Mouse (Mus musculus) stomach, postnatal 0 days (tissue): ENCODE measurements at regions not wholly inside any gene's neighbourhood (a gene's known extent, or its start where the extent isn't known, plus 50 kb on each side); places are given as distances from the start of the nearest gene placed in this dataset.
A peak's percentile ranks its signal among the peaks of the same experiment; 100 is the strongest.

ENCODE experiments used
- ATAC-seq: fragments of 200-750 bp; cut with Nextera tagmentation; 2 replicates; pipeline ENCODE4 v1.8.0; 2017; ENCODE audit not compliant: low FRiP score, low TSS enrichment
- DNase-seq: peaks from one replicate; pipeline ENCODE4 v3.0.0-alpha.2; 2016; ENCODE audit warnings: low spot score
- H3K27ac ChIP-seq: fragments of 300-500 bp; sonication (generic); replicated peaks from 2 replicates; pipeline ENCODE4 v1.5.1; 2014; ENCODE audit warnings: mild to moderate bottlenecking, control low read depth
- H3K27me3 ChIP-seq: fragments of 300-500 bp; sonication (generic); 2 replicates; pipeline ENCODE4 v1.6.1; 2014; ENCODE audit warnings: low read length; ENCODE audit not compliant: control insufficient read depth, insufficient read depth
- H3K36me3 ChIP-seq: fragments of 300-500 bp; sonication (generic); 2 replicates; pipeline ENCODE4 v1.6.1; 2014; ENCODE audit warnings: low read length, mixed read lengths; ENCODE audit not compliant: control insufficient read depth, insufficient read depth
- H3K4me1 ChIP-seq: fragments of 300-500 bp; sonication (generic); replicated peaks from 2 replicates; pipeline ENCODE4 v1.6.1; 2014; ENCODE audit warnings: antibody characterized with exemption; ENCODE audit not compliant: control insufficient read depth, insufficient read depth
- H3K4me2 ChIP-seq: fragments of 300-500 bp; sonication (generic); replicated peaks from 2 replicates; pipeline ENCODE4 v1.6.1; 2014; ENCODE audit warnings: low read depth, mild to moderate bottlenecking, control low read depth, moderate library complexity
- H3K4me3 ChIP-seq: fragments of 300-500 bp; sonication (generic); 2 replicates; pipeline ENCODE4 v1.5.1; 2014; ENCODE audit warnings: low read depth, low read length, control low read depth
- H3K9ac ChIP-seq: fragments of 300-500 bp; sonication (generic); 2 replicates; pipeline ENCODE4 v1.6.1; 2014; ENCODE audit warnings: mild to moderate bottlenecking, low read length, control low read depth, mixed read lengths
- H3K9me3 ChIP-seq: fragments of 300-500 bp; sonication (generic); 2 replicates; pipeline ENCODE4 v1.6.1; 2016; ENCODE audit warnings: low read length; ENCODE audit not compliant: control insufficient read depth
- CTCF ChIP-seq: IDR thresholded peaks from 2 replicates; pipeline ENCODE4 v1.5.1; 2016; ENCODE audit warnings: antibody characterized with exemption, low read depth, mild to moderate bottlenecking, moderate library complexity
- EP300 ChIP-seq: optimal IDR thresholded peaks from 2 replicates; pipeline ENCODE3; 2016; ENCODE audit warnings: antibody characterized with exemption
- WGBS: fragments of 180-500 bp; shearing (Covaris S2); extraction: QIAGEN DNeasy Blood & Tissue Kit; methylation state at CpG from one replicate; pipeline ENCODE4 v1.1.7; 2014; 5-methylcytosine and 5-hydroxymethylcytosine counted together

GRCm38 (mm10) chrX:163139475-163139874 is 175.1 kb upstream of the S100g start:
- H3K27me3 ChIP-seq: no peaks in the 10 kb centered on the region
- H3K27ac ChIP-seq: no peak overlapping the region
- H3K36me3 ChIP-seq: no peaks in the 10 kb centered on the region
- DNase-seq (no peak), ATAC-seq (0 out of 2 replicates have a peak, but pooled peaks have one; percentile 47)
- no peaks in the 10 kb centered on the region for H3K4me1 ChIP-seq
- no peaks in the 10 kb centered on the region for H3K9me3 ChIP-seq
- H3K9ac ChIP-seq: no peak overlapping the region
- WGBS: 75% methylated on average over 1 of the region's 1 CpGs
- H3K4me3 ChIP-seq: no peak overlapping the region
- H3K4me2 ChIP-seq: no peak overlapping the region
- TF ChIP-seq EP300: no peak
- TF ChIP-seq CTCF: no peak

- WGBS: 76% methylated on average over 1 of the region's 1 CpGs
- no peak for DNase-seq
- no peaks in the 10 kb centered on the region for H3K36me3 ChIP-seq
- peak; percentile 73 for ATAC-seq
- H3K9me3 ChIP-seq: no peaks in the 10 kb centered on the region
- TF ChIP-seq EP300 (no peak), CTCF (no peak)
- H3K4me3 ChIP-seq: no peak overlapping the region
- no peak overlapping the region for H3K27ac ChIP-seq
- no peak overlapping the region for H3K9ac ChIP-seq
- H3K4me1 ChIP-seq: no peaks in the 10 kb centered on the region
- no peak overlapping the region for H3K4me2 ChIP-seq
- H3K27me3 ChIP-seq: no peaks in the 10 kb centered on the region
Measured at GRCm38 (mm10) chrX:163128626-163129025, 164.2 kb upstream of the S100g start.

GRCm38 (mm10) chrX:163117681-163118393 is 153.4 kb upstream of the S100g start:
- TF ChIP-seq EP300: no peak
- no peak for TF ChIP-seq CTCF
- H3K9ac ChIP-seq: no peak overlapping the region
- DNase-seq (no peak), ATAC-seq (no peak)
- no peaks in the 10 kb centered on the region for H3K4me1 ChIP-seq
- 80% methylated on average over 5 of the region's 5 CpGs for WGBS
- H3K36me3 ChIP-seq: no peaks in the 10 kb centered on the region
- H3K4me3 ChIP-seq: no peak overlapping the region
- H3K9me3 ChIP-seq: no peaks in the 10 kb centered on the region
- no peak overlapping the region for H3K4me2 ChIP-seq
- H3K27ac ChIP-seq: no peak overlapping the region
- H3K27me3 ChIP-seq: no peaks in the 10 kb centered on the region

GRCm38 (mm10) chrX:163117237-163117636 is 152.8 kb upstream of the S100g start:
- Histone ChIP-seq H3K4me2 (no peak overlapping the region), H3K27ac (no peak overlapping the region), H3K4me1 (no peaks in the 10 kb centered on the region), H3K9ac (no peak overlapping the region), H3K9me3 (no peaks in the 10 kb centered on the region), H3K36me3 (no peaks in the 10 kb centered on the region), H3K27me3 (no peaks in the 10 kb centered on the region), H3K4me3 (no peak overlapping the region)
- WGBS: 70% methylated on average over 1 of the region's 1 CpGs
- TF ChIP-seq CTCF: no peak
- TF ChIP-seq EP300: no peak
- DNase-seq (no peak), ATAC-seq (no peak)

GRCm38 (mm10) chrX:163095026-163095765 is 130.8 kb upstream of the S100g start:
- no peaks in the 10 kb centered on the region for H3K4me1 ChIP-seq
- H3K36me3 ChIP-seq: no peaks in the 10 kb centered on the region
- H3K4me2 ChIP-seq: no peak overlapping the region
- no peak overlapping the region for H3K4me3 ChIP-seq
- DNase-seq (no peak), ATAC-seq (no peak)
- H3K9ac ChIP-seq: no peak overlapping the region
- no peaks in the 10 kb centered on the region for H3K9me3 ChIP-seq
- H3K27ac ChIP-seq: no peak overlapping the region
- TF ChIP-seq CTCF (no peak), EP300 (no peak)
- whole genome bisulfite sequencing: 62% methylated on average over 4 of the region's 4 CpGs
- no peaks in the 10 kb centered on the region for H3K27me3 ChIP-seq
